Mouse (Mus musculus): ENCODE data around the gene Tmem150c. TPM values are rescaled to one million over a fixed set of nuclear protein-coding genes. Genes with fewer than 3 reads are reported as not detected.

Gene Tmem150c
- polyA plus RNA-seq, 1 experiment from 2014 or later: 0.90 TPM

DNA sequence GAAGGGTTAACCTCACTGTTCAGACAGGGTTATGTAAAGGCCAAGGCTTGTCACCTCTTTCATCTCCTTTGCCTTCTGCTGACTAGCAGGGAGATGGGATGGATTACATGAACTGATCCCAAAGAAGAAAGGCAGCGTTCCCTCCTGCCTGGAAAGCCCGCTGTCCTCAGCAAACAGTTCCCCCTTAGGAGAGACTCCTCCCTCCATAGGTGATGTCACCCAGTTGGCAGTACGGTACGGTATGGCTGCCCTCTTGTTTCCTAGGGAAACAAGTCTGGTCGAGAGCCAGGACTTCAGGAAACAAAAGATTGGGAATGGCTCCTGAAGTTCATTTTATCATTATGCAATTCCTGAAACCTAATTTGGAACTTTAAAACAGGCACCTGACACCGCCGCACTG lies 111.7 kb downstream of the Tmem150c start:
- H3K4me3 ChIP-seq: no peak overlapping the region
- H3K9ac ChIP-seq: no peak overlapping the region
- 54% methylated on average over 7 of the region's 7 CpGs for WGBS
- peaks cover 34% of the 10 kb centered on the region for H3K4me1 ChIP-seq
- H3K4me2 ChIP-seq: no peak overlapping the region; the same call in 1 of the 2 replicates
- peaks cover 20% of the 10 kb centered on the region for H3K36me3 ChIP-seq
- no peaks in the 10 kb centered on the region for H3K27me3 ChIP-seq (replicated peaks)
- ATAC-seq (ENCODE audit: extremely low read depth, insufficient number of reproducible peaks, low FRiP score, low TSS enrichment): no peak
- H3K9me3 ChIP-seq: no peaks in the 10 kb centered on the region
- 0 out of 2 replicates have a peak overlapping the region, but pooled peaks have one; percentile 1 for H3K27ac ChIP-seq (replicated peaks)

DNA sequence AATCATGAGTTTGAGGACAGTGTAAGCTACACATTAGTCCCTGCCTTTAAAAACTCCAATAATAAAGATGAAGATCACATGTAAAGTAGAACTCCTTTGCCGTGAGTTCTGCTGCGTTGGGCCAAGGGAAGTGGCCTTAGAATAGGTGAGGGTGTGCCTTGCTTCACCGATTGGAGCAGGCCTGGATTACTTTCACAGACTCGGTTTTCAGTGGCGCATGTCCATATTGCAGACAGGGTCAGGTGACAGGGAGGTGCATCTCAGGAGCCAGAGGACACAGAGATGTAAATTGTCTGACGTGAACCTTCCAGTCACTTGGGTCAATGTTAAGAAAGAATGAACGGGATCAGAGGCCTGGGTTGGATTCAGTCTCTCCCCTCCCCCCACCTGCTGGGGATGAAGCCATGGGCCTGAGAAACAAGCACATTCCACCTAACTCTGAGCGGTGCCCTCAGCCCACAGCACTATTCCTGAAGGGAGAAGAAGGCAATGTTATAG lies 112.4 kb downstream of the Tmem150c start:
- Histone ChIP-seq H3K27ac (replicated peaks) (no peak overlapping the region), H3K4me1 (peaks cover 34% of the 10 kb centered on the region), H3K36me3 (peaks cover 14% of the 10 kb centered on the region), H3K4me3 (no peak overlapping the region), H3K4me2 (no peak overlapping the region), H3K27me3 (replicated peaks) (no peaks in the 10 kb centered on the region), H3K9ac (no peak overlapping the region), H3K9me3 (no peaks in the 10 kb centered on the region)
- no peak for ATAC-seq (ENCODE audit: extremely low read depth, insufficient number of reproducible peaks, low FRiP score, low TSS enrichment)
- WGBS: 65% methylated on average over 8 of the region's 8 CpGs

DNA sequence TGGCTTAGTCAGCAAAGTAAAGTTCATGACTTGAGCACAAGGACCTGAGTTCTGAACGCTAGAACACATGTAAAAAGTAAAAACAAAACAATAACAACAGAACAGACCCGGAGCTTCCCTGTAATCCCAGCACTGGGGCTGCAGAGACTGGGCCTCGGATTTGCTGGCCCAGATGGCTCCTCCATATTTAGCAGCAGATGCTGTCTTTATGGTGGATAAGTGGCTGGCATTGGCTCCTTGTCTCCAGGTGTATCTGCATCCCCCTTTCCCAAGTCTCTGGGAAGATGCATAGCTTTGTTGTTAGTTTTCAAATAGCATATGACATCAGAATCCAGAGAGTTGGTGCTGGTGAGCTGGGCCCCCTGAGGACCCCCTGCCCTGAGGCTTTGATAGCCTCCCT lies 113.5 kb downstream of the Tmem150c start:
- WGBS: 76% methylated on average over 3 of the region's 3 CpGs
- Histone ChIP-seq H3K9me3 (no peaks in the 10 kb centered on the region), H3K4me1 (peaks cover 43% of the 10 kb centered on the region), H3K36me3 (peaks cover 10% of the 10 kb centered on the region; the same call in 1 of the 2 replicates), H3K4me2 (no peak overlapping the region), H3K9ac (no peak overlapping the region), H3K27ac (replicated peaks) (no peak overlapping the region), H3K4me3 (no peak overlapping the region), H3K27me3 (replicated peaks) (no peaks in the 10 kb centered on the region)
- ATAC-seq (ENCODE audit: extremely low read depth, insufficient number of reproducible peaks, low FRiP score, low TSS enrichment): no peak

DNA sequence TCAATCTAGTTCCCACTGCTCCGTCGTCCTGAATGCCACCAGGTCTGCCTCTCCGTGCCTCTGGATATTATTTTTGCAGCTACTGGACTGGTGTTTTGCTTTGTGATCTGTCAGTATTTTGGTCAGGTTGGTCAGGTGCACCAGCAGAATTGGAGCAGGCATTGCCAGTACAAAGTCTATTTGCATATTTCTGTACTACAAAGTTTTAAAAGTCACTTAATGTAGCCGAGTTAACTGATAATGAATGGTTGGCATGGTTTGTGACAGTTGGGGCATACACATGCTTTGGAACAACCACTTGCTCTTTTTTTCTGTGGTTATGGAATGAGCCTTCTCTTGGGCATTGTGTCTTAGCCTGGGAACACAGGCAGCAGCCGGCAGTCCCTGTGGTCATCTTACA lies 115.0 kb downstream of the Tmem150c start:
- ATAC-seq (ENCODE audit: extremely low read depth, insufficient number of reproducible peaks, low FRiP score, low TSS enrichment): no peak
- Histone ChIP-seq H3K36me3 (peaks cover 6% of the 10 kb centered on the region; the same call in 1 of the 2 replicates), H3K27me3 (replicated peaks) (no peaks in the 10 kb centered on the region), H3K9ac (no peak overlapping the region), H3K4me2 (no peak overlapping the region), H3K4me1 (peaks cover 49% of the 10 kb centered on the region), H3K9me3 (no peaks in the 10 kb centered on the region), H3K27ac (replicated peaks) (no peak overlapping the region), H3K4me3 (no peak overlapping the region)
- 73% methylated on average over 5 of the region's 5 CpGs for WGBS

DNA sequence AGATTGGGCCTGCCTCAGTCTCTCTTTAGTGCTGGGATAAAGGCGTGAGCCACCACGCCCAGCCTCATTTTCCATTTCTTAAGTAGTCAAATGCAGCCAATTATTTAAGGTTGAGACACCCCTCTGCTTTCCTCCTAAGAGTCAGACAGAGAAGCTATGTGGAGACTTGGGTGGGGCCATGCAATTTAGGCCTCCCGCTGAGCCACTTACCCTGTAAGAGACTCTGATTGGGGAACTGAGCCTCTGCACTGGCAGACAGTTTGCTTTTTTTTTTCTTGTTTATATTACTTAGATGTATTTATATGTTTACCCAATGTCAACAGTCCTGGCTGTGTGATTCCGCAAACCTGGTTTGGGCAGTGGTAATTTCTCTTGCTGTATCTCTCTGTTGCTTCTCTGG lies 115.6 kb downstream of the Tmem150c start:
- Histone ChIP-seq H3K4me1 (peaks cover 49% of the 10 kb centered on the region), H3K9me3 (no peaks in the 10 kb centered on the region), H3K27me3 (replicated peaks) (no peaks in the 10 kb centered on the region), H3K9ac (no peak overlapping the region), H3K4me2 (no peak overlapping the region), H3K36me3 (0 out of 2 replicates have a peak, but pooled peaks cover 5% of the 10 kb centered on the region), H3K27ac (replicated peaks) (no peak overlapping the region; the same call in 1 of the 2 replicates), H3K4me3 (no peak overlapping the region)
- WGBS: 81% methylated on average over 4 of the region's 4 CpGs
- ATAC-seq (ENCODE audit: extremely low read depth, insufficient number of reproducible peaks, low FRiP score, low TSS enrichment): no peak

DNA sequence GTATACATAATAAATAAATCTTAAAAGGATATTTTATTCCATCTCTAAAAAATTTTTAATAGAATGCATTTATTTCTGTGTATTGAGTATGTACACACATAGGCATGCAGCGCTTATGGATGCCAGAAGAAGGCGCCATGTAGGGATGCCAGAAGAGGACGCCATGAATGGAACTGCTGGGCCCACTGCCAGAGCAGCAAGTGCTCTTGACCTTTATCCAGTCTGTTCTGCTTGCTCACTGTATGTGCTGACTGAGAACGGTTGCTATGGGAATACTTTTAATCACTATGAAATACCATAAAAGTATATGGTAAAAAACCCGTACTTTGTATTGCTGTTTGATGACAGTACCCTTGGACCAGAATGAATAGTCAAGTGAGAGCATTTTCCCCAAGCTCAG lies 116.2 kb downstream of the Tmem150c start:
- Histone ChIP-seq H3K4me3 (no peak overlapping the region), H3K27me3 (replicated peaks) (no peaks in the 10 kb centered on the region), H3K9me3 (no peaks in the 10 kb centered on the region), H3K27ac (replicated peaks) (no peak overlapping the region; the same call in 1 of the 2 replicates), H3K4me2 (no peak overlapping the region), H3K9ac (no peak overlapping the region), H3K4me1 (peaks cover 49% of the 10 kb centered on the region), H3K36me3 (0 out of 2 replicates have a peak, but pooled peaks cover 5% of the 10 kb centered on the region)
- WGBS: 63% methylated on average over 5 of the region's 5 CpGs
- ATAC-seq (ENCODE audit: extremely low read depth, insufficient number of reproducible peaks, low FRiP score, low TSS enrichment): no peak

DNA sequence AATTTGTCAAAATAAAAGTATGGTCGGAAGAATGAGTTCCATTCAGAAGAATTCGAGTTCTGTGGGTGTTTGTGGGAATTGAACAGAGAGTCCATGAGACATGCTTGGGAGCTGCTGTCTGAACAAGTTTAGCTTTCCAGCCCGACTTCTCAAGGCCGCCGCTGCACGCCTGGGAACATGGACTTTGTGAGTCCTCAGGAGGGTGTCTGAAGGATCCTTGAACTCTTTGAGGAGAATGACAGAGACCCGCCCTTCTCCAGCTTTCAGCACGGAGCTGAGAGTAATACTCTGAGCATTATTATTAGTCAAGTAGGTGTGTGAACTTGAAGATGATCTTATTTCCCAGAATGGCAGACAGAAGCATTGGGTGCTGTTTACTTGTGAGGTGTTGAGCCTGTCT lies 117.1 kb downstream of the Tmem150c start:
- Histone ChIP-seq H3K36me3 (peaks cover 7% of the 10 kb centered on the region), H3K4me2 (no peak overlapping the region), H3K9ac (no peak overlapping the region), H3K4me1 (peaks cover 42% of the 10 kb centered on the region), H3K27me3 (replicated peaks) (no peaks in the 10 kb centered on the region), H3K27ac (replicated peaks) (no peak overlapping the region), H3K4me3 (no peak overlapping the region), H3K9me3 (no peaks in the 10 kb centered on the region)
- no peak for ATAC-seq (ENCODE audit: extremely low read depth, insufficient number of reproducible peaks, low FRiP score, low TSS enrichment)
- 85% methylated on average over 8 of the region's 8 CpGs for WGBS

DNA sequence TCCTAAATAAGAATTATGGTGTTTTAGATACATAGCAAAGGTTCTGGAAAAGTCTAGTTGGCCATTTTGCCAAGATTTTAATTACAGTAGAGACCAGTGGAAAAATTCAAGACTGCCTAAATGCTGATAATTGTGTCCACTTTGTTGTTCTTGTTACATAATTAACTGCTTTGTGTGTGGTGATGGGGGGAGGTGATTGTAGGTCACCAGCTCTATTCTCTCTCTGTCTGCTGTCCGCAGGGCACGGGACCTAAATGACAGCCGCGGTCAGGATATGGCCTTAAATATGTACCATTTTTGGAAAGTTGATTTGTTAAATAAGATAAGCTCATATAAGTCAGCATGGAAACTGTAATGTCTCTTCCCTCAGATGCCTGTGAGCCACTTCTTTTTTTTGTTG lies 118.3 kb downstream of the Tmem150c start:
- no peaks in the 10 kb centered on the region for H3K9me3 ChIP-seq
- H3K4me3 ChIP-seq: peak overlapping the region; percentile 68; the same call in 1 of the 2 replicates
- H3K27ac ChIP-seq (replicated peaks): no peak overlapping the region
- peaks cover 42% of the 10 kb centered on the region for H3K4me1 ChIP-seq
- ATAC-seq (ENCODE audit: extremely low read depth, insufficient number of reproducible peaks, low FRiP score, low TSS enrichment): no peak
- H3K4me2 ChIP-seq: peak overlapping the region; percentile 77
- H3K27me3 ChIP-seq (replicated peaks): no peaks in the 10 kb centered on the region
- H3K9ac ChIP-seq: peak overlapping the region; percentile 99; the same call in 1 of the 2 replicates
- peaks cover 19% of the 10 kb centered on the region for H3K36me3 ChIP-seq
- 80% methylated on average over 4 of the region's 4 CpGs for WGBS

DNA sequence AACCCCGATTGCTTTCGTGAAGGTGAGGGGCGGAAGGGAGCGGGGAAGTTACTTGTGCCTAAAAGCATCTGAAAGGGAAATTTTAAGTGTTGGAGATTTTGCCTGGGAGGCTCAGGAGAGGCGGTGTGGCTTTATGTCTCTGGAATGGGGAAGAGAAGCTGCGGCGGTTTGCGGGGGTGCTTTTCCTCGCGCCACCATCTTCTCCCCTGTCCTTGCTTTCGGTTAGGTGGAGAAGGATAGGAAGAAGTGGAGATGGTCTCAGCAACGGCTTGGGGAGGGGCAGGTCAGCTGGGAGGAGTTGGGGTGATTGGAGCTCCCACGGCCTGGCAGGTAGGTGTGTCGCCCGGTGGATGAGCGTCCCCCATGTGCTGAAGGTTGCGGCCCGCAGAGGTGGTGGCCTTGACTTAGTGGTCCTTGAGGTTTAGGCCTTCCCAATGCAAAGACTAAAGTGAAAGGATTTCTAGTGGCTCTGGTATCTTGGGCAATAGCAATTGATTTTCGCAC lies 119.3 kb downstream of the Tmem150c start:
- H3K4me1 ChIP-seq: peaks cover 47% of the 10 kb centered on the region
- no peaks in the 10 kb centered on the region for H3K27me3 ChIP-seq (replicated peaks)

DNA sequence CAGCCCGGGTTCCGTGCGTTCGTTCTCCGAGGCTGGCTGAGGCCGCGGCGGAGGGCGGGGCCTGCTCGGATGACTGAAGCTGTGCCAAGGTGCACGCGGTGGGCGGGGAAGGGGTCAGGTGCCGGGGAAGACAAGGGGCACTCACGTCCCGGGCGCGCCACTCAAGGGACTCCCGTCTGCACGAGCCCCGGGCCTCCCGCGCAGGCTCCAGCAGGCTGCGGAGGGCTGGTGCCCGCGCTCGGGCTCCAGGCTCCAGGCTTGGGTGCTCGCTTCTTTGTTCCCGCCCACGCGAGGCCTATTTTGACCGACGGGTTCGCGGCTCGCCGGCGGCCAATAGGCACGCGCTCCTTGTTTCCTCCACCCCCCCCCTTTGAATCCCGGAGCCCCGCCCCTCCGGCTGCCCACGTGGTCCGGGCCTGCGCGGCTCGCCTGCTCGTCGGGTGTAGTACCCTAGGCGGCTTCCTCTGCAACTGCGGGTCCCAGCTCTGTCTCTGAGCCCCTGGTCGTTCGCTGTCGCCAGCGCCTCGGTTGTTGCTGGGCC lies 119.9 kb downstream of the Tmem150c start, which contains the start of the genes Hnrnpdl and Enoph1:
Gene Hnrnpdl (minus strand): TSS at position 63 of the 541 bp plus-strand sequence.
Gene Enoph1 (plus strand): TSS at position 384 of the 541 bp plus-strand sequence.
- Histone ChIP-seq H3K9ac (peak within 1 kb of the TSS; percentile 99), H3K4me3 (peak within 1 kb of the TSS; percentile 68), H3K9me3 (no peaks in the 10 kb centered on the region), H3K36me3 (peaks cover 33% of the 10 kb centered on the region), H3K4me1 (peaks cover 52% of the 10 kb centered on the region), H3K27ac (replicated peaks) (peak within 1 kb of the TSS; percentile 97), H3K4me2 (peak within 1 kb of the TSS; percentile 97), H3K27me3 (replicated peaks) (no peaks in the 10 kb centered on the region)
- 1% methylated on average over 57 of the region's 57 CpGs for WGBS
- ATAC-seq (ENCODE audit: extremely low read depth, insufficient number of reproducible peaks, low FRiP score, low TSS enrichment): peak; percentile 86

More for the DNA sequence above, 119.3 kb downstream of the Tmem150c start:
- no peak for ATAC-seq (ENCODE audit: extremely low read depth, insufficient number of reproducible peaks, low FRiP score, low TSS enrichment)
- no peaks in the 10 kb centered on the region for H3K9me3 ChIP-seq
- H3K4me3 ChIP-seq: peak overlapping the region; percentile 68
- H3K27ac ChIP-seq (replicated peaks): peak overlapping the region; percentile 97
- peaks cover 28% of the 10 kb centered on the region for H3K36me3 ChIP-seq
- WGBS: 1% methylated on average over 19 of the region's 19 CpGs
- H3K9ac ChIP-seq: peak overlapping the region; percentile 99
- H3K4me2 ChIP-seq: peak overlapping the region; percentile 77

DNA sequence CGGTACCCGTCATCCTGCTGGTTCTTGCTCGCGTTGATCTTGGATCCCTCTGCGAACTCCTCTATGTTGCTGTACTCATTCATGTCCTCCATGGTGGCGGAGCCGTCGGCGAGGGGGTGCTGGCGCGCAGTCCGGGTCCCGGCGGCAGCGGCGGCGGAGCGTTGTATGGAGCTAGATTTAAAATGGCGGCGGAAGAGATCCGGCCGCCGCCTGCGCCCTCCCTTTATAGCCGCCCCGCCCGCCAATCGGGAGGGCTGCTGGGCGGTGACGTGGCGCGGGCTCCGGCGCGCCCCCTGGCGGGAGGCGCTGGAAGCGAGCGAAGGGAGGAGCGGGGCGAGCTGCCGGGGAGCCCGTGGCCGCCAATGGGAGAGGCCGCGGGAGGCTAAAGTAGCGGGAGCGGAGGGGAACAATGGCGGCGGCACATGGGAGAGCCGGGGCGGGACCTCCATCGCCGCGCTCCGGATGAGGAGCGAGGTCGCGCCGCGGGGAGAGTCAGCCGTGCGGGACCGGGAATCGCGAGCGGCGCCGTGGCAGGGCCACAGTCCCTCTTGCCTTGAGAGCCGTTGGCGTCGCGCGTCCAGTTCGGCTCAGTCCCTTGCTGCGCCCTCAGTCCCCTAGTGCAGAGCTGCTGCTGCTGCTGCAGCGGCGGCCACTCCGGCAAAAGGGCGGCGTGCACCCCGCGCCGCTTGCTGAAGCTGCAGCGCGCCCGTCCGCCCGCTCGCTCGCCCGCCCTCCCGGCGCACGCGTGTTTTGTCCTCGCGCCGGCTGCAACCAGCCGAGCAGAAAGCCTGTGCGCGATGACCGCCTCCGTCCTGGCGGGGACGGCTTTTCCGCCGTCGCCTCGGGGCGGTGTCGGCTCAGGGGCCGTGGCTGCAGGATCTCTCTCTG lies 120.7 kb downstream of the Tmem150c start:
- peaks cover 41% of the 10 kb centered on the region for H3K36me3 ChIP-seq
- H3K4me2 ChIP-seq: peak overlapping the region; percentile 97
- under 1% methylated on average over 113 of the region's 113 CpGs for WGBS
- H3K9me3 ChIP-seq: no peaks in the 10 kb centered on the region
- peak; percentile 75 for ATAC-seq (ENCODE audit: extremely low read depth, insufficient number of reproducible peaks, low FRiP score, low TSS enrichment)
- H3K27me3 ChIP-seq (replicated peaks): no peaks in the 10 kb centered on the region
- peak overlapping the region; percentile 99 for H3K9ac ChIP-seq
- peaks cover 55% of the 10 kb centered on the region for H3K4me1 ChIP-seq
- peak overlapping the region; percentile 97 for H3K27ac ChIP-seq (replicated peaks)
- H3K4me3 ChIP-seq: peak overlapping the region; percentile 68

Measured in heart, embryonic 13.5 days (tissue).